Mouse (Mus musculus) brain, adult 10 weeks (tissue): Measurements from ENCODE around the gene Tra2b. TPM values are rescaled to one million over a fixed set of nuclear protein-coding genes. Genes with fewer than 3 reads are reported as not detected.

Source experiments
- polyA plus RNA-seq: library from polyadenylated mRNA; stranded (reverse); fragments of 350-450 nt; fragmentation: Illumina TruSeq; extraction: RNeasy Lipid Tissue Mini Kit (QIAGEN cat#74804); gene quantifications from one replicate; pipeline ENCODE4 v1.2.3, GENCODE M21; 2015; ENCODE audit warnings: low read depth, low replicate concordance

Gene Tra2b
- polyA plus RNA-seq, result 97.6 TPM

DNA sequence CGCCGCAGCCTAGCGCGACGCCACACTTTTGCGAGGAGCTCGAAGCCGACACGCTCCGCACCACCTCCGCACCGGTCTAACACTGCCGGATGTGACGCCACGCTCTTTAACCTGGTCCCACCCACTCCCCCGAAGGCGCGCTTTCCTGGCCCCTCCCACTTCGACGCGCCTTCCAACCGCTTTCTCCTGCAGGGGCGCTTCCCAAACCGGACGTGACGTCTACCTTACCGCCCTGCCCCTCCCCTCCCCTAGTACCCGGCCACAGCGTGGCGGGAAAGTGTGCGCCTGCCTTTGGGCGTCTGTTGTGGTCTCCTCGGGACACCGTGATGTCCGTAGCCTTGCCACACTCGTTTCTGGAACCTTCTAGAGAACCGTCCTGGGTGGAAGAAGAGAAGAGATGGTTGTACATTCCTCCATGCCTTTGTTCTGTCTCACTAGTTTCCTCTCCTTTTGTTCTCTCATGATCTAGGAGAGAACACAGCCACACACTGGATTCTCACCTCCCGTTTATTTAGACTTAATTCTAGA lies at the start of gene Tra2b:
Gene Tra2b (minus strand): TSS at position 157 of the 528 bp plus-strand sequence.

Other genes starting within 250 kb of the Tra2b start
- gene Igf2bp2, start 102.7 kb downstream of the Tra2b start, polyA plus RNA-seq, result 0.57 TPM
- gene Etv5, start 173.7 kb upstream of the Tra2b start, polyA plus RNA-seq, result 76.3 TPM